Comparison of ENCODE assay signal across 8 mouse cellular contexts in the genomic region with DNA sequence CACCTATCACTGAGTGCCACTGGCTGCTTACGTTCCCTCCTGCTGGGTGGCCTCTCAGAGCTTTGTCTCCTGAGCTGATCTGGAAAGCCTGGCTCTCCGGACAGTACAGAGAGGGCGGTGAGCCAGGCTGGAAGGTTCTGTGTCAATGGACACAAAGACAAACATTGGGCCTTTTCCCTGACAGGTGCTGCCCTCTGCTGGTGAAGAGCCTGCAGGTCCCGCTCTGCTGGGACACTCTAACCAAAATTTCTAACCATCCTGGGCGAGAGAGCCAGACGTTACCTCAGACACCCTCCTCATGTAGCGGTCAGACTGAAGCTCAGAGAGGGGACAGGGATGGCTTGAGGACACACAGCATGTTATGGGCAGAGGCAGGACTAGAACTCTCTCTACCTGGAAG.
DNase-seq lines count a peak whose midpoint lies in the region; TF ChIP-seq lines count a peak whose summit lies in the region.
"Had no signal": no experiment of that assay in that cellular context is flagged by ENCODE, and none has a peak within 500 bp of the region (broad histone marks: within the 10 kb centered on the region; RNA-seq: fewer than 3 reads in every experiment).

No protein-coding gene starts in this region.

- TF ChIP-seq EP300 in MEL (IDR thresholded peaks at IDR 0.05; ENCODE audit: low read depth in 1 of 2, low read length in 2 of 2): no peak

- no peak overlapping the region for H3K9ac ChIP-seq in MEL (ENCODE audit: control insufficient read depth, low read depth, low read length, poor library complexity, severe bottlenecking)
- H3K9ac ChIP-seq: heart, embryonic 15.5 days had no signal

- 30% methylated on average over 7 of the region's 7 CpGs for WGBS in embryonic facial prominence, embryonic 10.5 days
- WGBS in midbrain, embryonic 10.5 days: 35% methylated on average over 7 of the region's 7 CpGs
- WGBS in spleen, adult 2 months: 58% methylated on average over 7 of the region's 7 CpGs

- peak; percentile 44 for TF ChIP-seq RAD21 in MEL (IDR thresholded peaks at IDR 0.05; ENCODE audit: low read depth, low read length)

- H3K27me3 ChIP-seq in MEL (ENCODE audit: control insufficient read depth in 1 of 2, insufficient read depth in 2 of 2, low read length in 2 of 2): no peaks in the 10 kb centered on the region
- H3K27me3 ChIP-seq in embryonic facial prominence, embryonic 10.5 days (replicated peaks; ENCODE audit: low read depth, poor library complexity, severe bottlenecking): no peaks in the 10 kb centered on the region
- no peaks in the 10 kb centered on the region for H3K27me3 ChIP-seq in midbrain, embryonic 10.5 days (ENCODE audit: low read depth, poor library complexity, severe bottlenecking)
- H3K27me3 ChIP-seq in spleen, adult 2 months (ENCODE audit: control insufficient read depth, insufficient read depth, low read length): no peaks in the 10 kb centered on the region
- H3K27me3 ChIP-seq: heart, embryonic 15.5 days had no signal

- no peaks in the 10 kb centered on the region for H3K36me3 ChIP-seq in MEL (ENCODE audit: control insufficient read depth in 1 of 2, insufficient read depth in 2 of 2, low read length in 2 of 2)
- H3K36me3 ChIP-seq in embryonic facial prominence, embryonic 10.5 days (replicated peaks): peaks cover 86% of the 10 kb centered on the region
- peaks cover 91% of the 10 kb centered on the region for H3K36me3 ChIP-seq in midbrain, embryonic 10.5 days
- no peaks in the 10 kb centered on the region for H3K36me3 ChIP-seq in spleen, adult 2 months (ENCODE audit: control insufficient read depth, insufficient read depth, low read length)

- intact Hi-C loops in heart, postnatal 36 days (cut with DNase I): loop anchor here (2.0 to 5.0 kb wide), 2 partner anchors 295 to 675 kb away; no protein-coding TSS in a partner anchor
- intact Hi-C loops in left cerebral cortex, adult 2 months (cut with DNase I): loop anchor here (2.0 kb wide), 1 partner anchor 671 kb away; no protein-coding TSS in a partner anchor

- TF ChIP-seq CTCF in MEL (IDR thresholded peaks at IDR 0.05 in 2 of 3, conservative IDR thresholded peaks at IDR 0.05 in 1 of 3; ENCODE audit: control insufficient read depth in 1 of 3, insufficient read depth in 1 of 3, low read depth in 2 of 3, low read length in 3 of 3, poor library complexity in 1 of 3, severe bottlenecking in 1 of 3): peak; percentile 60 to 76 (median 75)
- peak; percentile 92 for TF ChIP-seq CTCF in left cerebral cortex, adult 2 months (IDR thresholded peaks at IDR 0.05)
- peak; percentile 81 for TF ChIP-seq CTCF in spleen, adult 2 months (IDR thresholded peaks at IDR 0.05; ENCODE audit: extremely low read depth, insufficient read depth, insufficient read length, insufficient replicate concordance)

- H3K79me2 ChIP-seq in MEL (ENCODE audit: control insufficient read depth, insufficient read depth, low read length, poor library complexity): no peaks in the 10 kb centered on the region

- no peaks in the 10 kb centered on the region for H3K9me3 ChIP-seq in MEL (replicated peaks; ENCODE audit: insufficient read depth, low read length)
- H3K9me3 ChIP-seq in embryonic facial prominence, embryonic 10.5 days: no peaks in the 10 kb centered on the region
- H3K9me3 ChIP-seq in midbrain, embryonic 10.5 days (replicated peaks): no peaks in the 10 kb centered on the region
- H3K9me3 ChIP-seq: heart, embryonic 15.5 days had no signal

- H3K4me1 ChIP-seq in MEL (ENCODE audit: control insufficient read depth in 1 of 2, insufficient read depth in 2 of 2, low read length in 2 of 2): no peaks in the 10 kb centered on the region
- H3K4me1 ChIP-seq in embryonic facial prominence, embryonic 10.5 days: no peaks in the 10 kb centered on the region
- H3K4me1 ChIP-seq in midbrain, embryonic 10.5 days: no peaks in the 10 kb centered on the region
- H3K4me1 ChIP-seq in spleen, adult 2 months (ENCODE audit: control insufficient read depth, insufficient read depth, insufficient read length): no peaks in the 10 kb centered on the region
- H3K4me1 ChIP-seq: heart, embryonic 15.5 days had no signal

- no peak for TF ChIP-seq POLR2A in MEL (IDR thresholded peaks at IDR 0.05; ENCODE audit: control insufficient read depth in 1 of 2, insufficient read depth in 1 of 2, low read depth in 1 of 2, low read length in 2 of 2, poor library complexity in 1 of 2)
- TF ChIP-seq POLR2A in spleen, adult 2 months (IDR thresholded peaks at IDR 0.05; ENCODE audit: low read depth, low read length): no peak

- H3K4me3 ChIP-seq in MEL (ENCODE audit: control insufficient read depth in 1 of 2, insufficient read depth in 1 of 2, low read depth in 2 of 2, low read length in 2 of 2): no peak overlapping the region
- H3K4me3 ChIP-seq in embryonic facial prominence, embryonic 10.5 days: no peak overlapping the region
- no peak overlapping the region for H3K4me3 ChIP-seq in left cerebral cortex, adult 2 months
- H3K4me3 ChIP-seq in midbrain, embryonic 10.5 days: no peak overlapping the region
- no peak overlapping the region for H3K4me3 ChIP-seq in spleen, adult 2 months (ENCODE audit: extremely low read depth, insufficient read depth, insufficient read length)
- H3K4me3 ChIP-seq: heart, embryonic 15.5 days had no signal

- H3K27ac ChIP-seq in MEL (ENCODE audit: control insufficient read depth, low read depth, low read length): no peak overlapping the region
- no peak overlapping the region for H3K27ac ChIP-seq in embryonic facial prominence, embryonic 10.5 days (replicated peaks)
- H3K27ac ChIP-seq in left cerebral cortex, adult 2 months: no peak overlapping the region
- 0 out of 2 replicates have a peak overlapping the region, but pooled peaks have one; percentile 24 for H3K27ac ChIP-seq in midbrain, embryonic 10.5 days (replicated peaks)
- H3K27ac ChIP-seq in spleen, adult 2 months (ENCODE audit: insufficient read depth, low read length): no peak overlapping the region
- H3K27ac ChIP-seq: heart, embryonic 15.5 days had no signal

- DNase-seq in MEL (ENCODE audit: low read depth, low spot score): peak; percentile 52
- peak; percentile 82 for DNase-seq in adrenal gland, postnatal 14 days
- DNase-seq in embryonic facial prominence, embryonic 10.5 days (ENCODE audit: low spot score): peak; percentile 69
- DNase-seq in heart, postnatal 36 days: peak; percentile 67 to 74
- peak; percentile 50 to 70 for DNase-seq in left cerebral cortex, adult 2 months (ENCODE audit: extremely low spot score in 1 of 2, low spot score in 2 of 2)
- DNase-seq in midbrain, embryonic 10.5 days (ENCODE audit: low spot score): peak; percentile 67
- DNase-seq in spleen, adult 2 months (ENCODE audit: low read depth in 1 of 2, low spot score in 2 of 2): peak in 1 of 2 experiments; percentile 44

TF ChIP-seq in MEL, 35 proteins besides CTCF, POLR2A, EP300 and RAD21:
- TF ChIP-seq MAFK (IDR thresholded peaks at IDR 0.05; ENCODE audit: borderline replicate concordance, low read depth, low read length) (no peak), SMC3 (IDR thresholded peaks at IDR 0.05; ENCODE audit: low read depth, low read length) (peak; percentile 42)
